Mouse (Mus musculus): ENCODE data around the gene Bpifb3. TPM values are rescaled to one million over a fixed set of nuclear protein-coding genes. Genes with fewer than 3 reads are reported as not detected.

The Bpifb3 gene
- polyA plus RNA-seq (2014; fragmentation: Illumina TruSeq; extraction: RNeasy Lipid Tissue Mini Kit (QIAGEN cat#74804); ENCODE audit: low read depth, low replicate concordance) = not detected

DNA sequence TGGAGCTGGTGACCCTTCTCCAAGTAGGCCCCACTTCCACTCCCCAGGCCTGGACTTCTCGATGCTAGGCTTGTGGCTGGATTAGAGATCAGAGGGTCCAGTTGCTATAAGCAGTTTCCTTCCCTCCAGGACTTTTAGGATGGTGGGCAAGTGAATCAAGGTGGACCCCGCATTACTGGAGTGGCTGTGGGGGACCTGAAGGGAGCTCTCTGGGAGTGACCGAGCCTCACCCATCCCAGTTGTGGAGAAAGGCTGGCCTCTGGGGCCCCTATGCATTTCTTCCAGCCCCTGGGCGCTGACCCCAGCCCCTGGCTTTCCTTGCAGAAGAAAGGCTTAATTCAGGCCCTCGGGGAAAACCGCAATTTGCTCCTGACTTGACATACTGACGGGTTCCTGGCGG lies at the start of gene Bpifb3:
Bpifb3 (plus strand) TSS at position 301 of the 400 bp plus-strand sequence.

DNA sequence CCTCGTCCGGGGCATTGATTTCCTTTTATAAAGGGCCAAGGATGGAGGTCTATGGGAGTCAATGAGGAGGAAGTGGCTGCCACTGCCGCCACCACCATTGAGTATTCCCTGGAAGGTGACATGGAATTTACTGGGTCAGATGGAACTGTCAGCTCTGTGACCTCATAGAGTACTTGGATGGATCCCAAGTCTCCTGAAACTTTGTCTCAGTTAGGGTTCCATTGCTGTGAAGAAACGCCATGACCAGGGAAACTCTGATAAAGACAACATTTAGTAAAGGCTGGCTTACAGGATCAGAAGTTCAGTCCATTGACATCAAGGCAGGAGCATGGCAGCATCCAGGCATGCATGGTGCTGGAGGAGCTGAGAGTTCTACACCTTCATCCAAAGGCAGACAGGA lies 47.0 kb upstream of the Bpifb3 start, which contains the start of gene Sun5:
Sun5 (minus strand) TSS at position 101 of the 400 bp plus-strand sequence.

DNA sequence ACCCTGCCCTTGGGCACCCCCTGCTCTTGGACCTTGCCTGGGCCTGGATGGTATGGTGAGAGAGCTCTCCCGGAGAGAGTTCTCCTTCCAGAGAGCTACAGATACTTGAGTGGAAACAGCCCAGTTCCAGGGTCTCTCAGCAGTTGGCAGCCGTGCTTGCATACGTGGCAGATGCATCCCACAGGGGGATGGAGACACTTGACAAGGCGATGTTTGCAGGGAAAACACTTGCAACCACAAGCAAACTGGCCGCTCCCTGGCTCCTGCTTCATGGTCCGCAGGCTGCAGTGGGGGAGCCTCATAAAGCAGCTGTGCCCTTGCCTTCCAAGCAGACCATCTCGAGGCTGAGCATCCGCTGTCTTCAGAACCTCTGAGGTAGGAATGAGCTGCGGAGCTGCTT lies 43.3 kb upstream of the Bpifb3 start, which contains the start of gene Bpifb2:
Bpifb2 (plus strand) TSS at position 301 of the 400 bp plus-strand sequence.

DNA sequence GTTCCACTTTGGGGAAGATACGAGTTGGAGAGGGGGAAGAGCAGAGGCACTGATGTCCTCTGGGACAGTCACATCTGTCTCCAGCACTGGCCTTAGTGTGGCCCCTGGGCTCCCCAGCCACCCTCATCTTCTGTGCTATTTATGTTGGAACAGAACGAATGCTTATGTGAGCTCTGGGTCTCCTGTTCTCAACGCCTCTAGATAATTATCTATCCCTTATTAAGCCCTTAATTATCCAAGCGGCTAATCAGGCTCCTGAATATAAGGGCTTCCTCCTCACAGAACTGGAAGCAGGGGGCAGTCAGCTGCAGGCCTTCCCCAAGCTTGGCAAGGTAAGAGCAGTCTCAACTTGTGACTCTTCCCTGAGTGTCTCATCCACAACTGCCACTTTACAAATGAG lies 17.9 kb upstream of the Bpifb3 start, which contains the start of gene Bpifb6:
Bpifb6 (plus strand) TSS at position 301 of the 400 bp plus-strand sequence.

DNA sequence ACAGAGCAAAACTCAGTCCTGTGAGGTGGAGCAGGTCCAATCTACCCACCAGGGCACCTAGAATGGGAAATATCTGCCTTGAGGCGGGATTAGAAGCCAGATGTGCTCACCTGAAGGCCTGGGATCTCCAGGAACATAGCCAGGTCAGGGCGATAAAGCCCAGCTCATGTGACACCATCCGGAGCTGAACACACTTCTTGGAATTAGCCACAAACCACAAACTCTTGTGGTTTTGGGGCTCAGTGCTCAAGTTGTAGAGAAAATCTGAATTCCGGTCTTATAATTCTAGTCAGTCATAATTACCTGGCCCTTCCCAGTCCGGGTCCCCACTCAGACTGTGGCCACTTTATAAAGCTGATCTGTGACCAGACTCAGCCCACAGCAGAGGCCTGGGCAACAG lies 19.8 kb downstream of the Bpifb3 start, which contains the start of gene Bpifb4:
Bpifb4 (plus strand) TSS at position 370 of the 400 bp plus-strand sequence.

DNA sequence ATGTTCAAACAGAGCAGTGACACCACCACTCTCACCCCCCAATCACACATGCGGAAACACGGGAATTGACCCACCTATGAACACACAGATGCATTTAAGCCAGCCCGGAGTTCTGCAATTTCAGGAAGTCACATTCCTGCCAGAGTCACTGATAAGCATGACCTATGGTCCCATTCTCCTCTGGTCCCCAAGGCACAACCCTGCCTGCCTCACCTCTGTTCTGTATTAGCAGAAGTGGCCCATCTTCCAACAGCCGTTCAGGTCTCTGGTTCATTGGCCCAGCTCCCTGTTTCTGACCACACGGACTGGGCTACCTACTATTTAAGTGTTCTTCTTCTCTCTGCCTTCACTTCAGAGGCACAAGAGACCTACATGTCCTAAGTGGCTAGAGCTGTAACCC lies 56.6 kb downstream of the Bpifb3 start, which contains the start of gene Bpifa6:
Bpifa6 (plus strand) TSS at position 364 of the 400 bp plus-strand sequence.

Other genes with a start within 250 kb of the Bpifb3 start
- gene Dnmt3c, start 221.6 kb upstream of the Bpifb3 start, polyA plus RNA-seq (2014; fragmentation: Illumina TruSeq; extraction: RNeasy Lipid Tissue Mini Kit (QIAGEN cat#74804); ENCODE audit: low read depth, low replicate concordance) = not detected
- gene Mapre1, start 177.0 kb upstream of the Bpifb3 start, polyA plus RNA-seq (2014; fragmentation: Illumina TruSeq; extraction: RNeasy Lipid Tissue Mini Kit (QIAGEN cat#74804); ENCODE audit: low read depth, low replicate concordance) = 220 TPM
- not detected for gene Efcab8, start 138.3 kb upstream of the Bpifb3 start, polyA plus RNA-seq (2014; fragmentation: Illumina TruSeq; extraction: RNeasy Lipid Tissue Mini Kit (QIAGEN cat#74804); ENCODE audit: low read depth, low replicate concordance)
- not detected for gene Sun5, start 47.1 kb upstream of the Bpifb3 start, polyA plus RNA-seq (2014; fragmentation: Illumina TruSeq; extraction: RNeasy Lipid Tissue Mini Kit (QIAGEN cat#74804); ENCODE audit: low read depth, low replicate concordance)
- gene Bpifb2, start 43.2 kb upstream of the Bpifb3 start, polyA plus RNA-seq (2014; fragmentation: Illumina TruSeq; extraction: RNeasy Lipid Tissue Mini Kit (QIAGEN cat#74804); ENCODE audit: low read depth, low replicate concordance) = not detected
- not detected for gene Bpifb6, start 17.8 kb upstream of the Bpifb3 start, polyA plus RNA-seq (2014; fragmentation: Illumina TruSeq; extraction: RNeasy Lipid Tissue Mini Kit (QIAGEN cat#74804); ENCODE audit: low read depth, low replicate concordance)
- gene Bpifb4, start 20.0 kb downstream of the Bpifb3 start, polyA plus RNA-seq (2014; fragmentation: Illumina TruSeq; extraction: RNeasy Lipid Tissue Mini Kit (QIAGEN cat#74804); ENCODE audit: low read depth, low replicate concordance) = not detected
- not detected for gene Bpifa6, start 56.7 kb downstream of the Bpifb3 start, polyA plus RNA-seq (2014; fragmentation: Illumina TruSeq; extraction: RNeasy Lipid Tissue Mini Kit (QIAGEN cat#74804); ENCODE audit: low read depth, low replicate concordance)
- gene Bpifa2, start 90.0 kb downstream of the Bpifb3 start, polyA plus RNA-seq (2014; fragmentation: Illumina TruSeq; extraction: RNeasy Lipid Tissue Mini Kit (QIAGEN cat#74804); ENCODE audit: low read depth, low replicate concordance) = not detected
- gene Bpifa3, start 212.1 kb downstream of the Bpifb3 start, polyA plus RNA-seq (2014; fragmentation: Illumina TruSeq; extraction: RNeasy Lipid Tissue Mini Kit (QIAGEN cat#74804); ENCODE audit: low read depth, low replicate concordance) = not detected
- not detected for gene Bpifa1, start 224.7 kb downstream of the Bpifb3 start, polyA plus RNA-seq (2014; fragmentation: Illumina TruSeq; extraction: RNeasy Lipid Tissue Mini Kit (QIAGEN cat#74804); ENCODE audit: low read depth, low replicate concordance)
- not detected for gene Bpifa5, start 244.4 kb downstream of the Bpifb3 start, polyA plus RNA-seq (2014; fragmentation: Illumina TruSeq; extraction: RNeasy Lipid Tissue Mini Kit (QIAGEN cat#74804); ENCODE audit: low read depth, low replicate concordance)

Measured in kidney, adult 10 weeks (tissue).